Mouse (Mus musculus) embryonic facial prominence, embryonic 14.5 days (tissue): ENCODE data around the gene Polg. TPM values are rescaled to one million over a fixed set of nuclear protein-coding genes. Genes with fewer than 3 reads are reported as not detected.

ENCODE experiments used
- ATAC-seq: fragments of 200-750 bp; cut with Nextera tagmentation; 2 replicates; pipeline ENCODE4 v1.8.0; 2017; ENCODE audit warnings: low read depth, moderate number of reproducible peaks, moderate TSS enrichment
- DNase-seq: peaks from one replicate; pipeline ENCODE4 v3.0.0-alpha.2; 2015; ENCODE audit warnings: low spot score
- H3K27ac ChIP-seq: fragments of 300-500 bp; sonication (generic); replicated peaks from 2 replicates; pipeline ENCODE4 v1.5.1; 2014; ENCODE audit warnings: low read depth, mild to moderate bottlenecking, low read length, moderate library complexity
- H3K27me3 ChIP-seq: fragments of 300-500 bp; sonication (generic); replicated peaks from 2 replicates; pipeline ENCODE4 v1.6.1; 2014; ENCODE audit warnings: low read length; ENCODE audit not compliant: control insufficient read depth, insufficient read depth
- H3K36me3 ChIP-seq: fragments of 300-500 bp; sonication (generic); 2 replicates; pipeline ENCODE4 v1.6.1; 2014; ENCODE audit warnings: low read length, mixed read lengths; ENCODE audit not compliant: control insufficient read depth, insufficient read depth
- H3K4me1 ChIP-seq: fragments of 300-500 bp; sonication (generic); 2 replicates; pipeline ENCODE4 v1.6.1; 2014; ENCODE audit warnings: antibody characterized with exemption, low read length; ENCODE audit not compliant: control insufficient read depth, insufficient read depth
- H3K4me2 ChIP-seq: fragments of 300-500 bp; sonication (generic); 2 replicates; pipeline ENCODE4 v1.6.1; 2014; ENCODE audit warnings: low read depth, mild to moderate bottlenecking, low read length, moderate library complexity, mixed read lengths
- H3K4me3 ChIP-seq: fragments of 300-500 bp; sonication (generic); 2 replicates; pipeline ENCODE4 v1.5.1; 2014; ENCODE audit warnings: low read depth, mild to moderate bottlenecking, low read length
- H3K9ac ChIP-seq: fragments of 300-500 bp; sonication (generic); 2 replicates; pipeline ENCODE4 v1.6.1; 2014; ENCODE audit warnings: low read depth, mild to moderate bottlenecking, low read length, moderate library complexity, mixed read lengths
- H3K9me3 ChIP-seq: fragments of 300-500 bp; sonication (generic); 2 replicates; pipeline ENCODE4 v1.6.1; 2016; ENCODE audit warnings: low read length; ENCODE audit not compliant: control insufficient read depth
- WGBS: fragments of 180-500 bp; shearing (Covaris S2); extraction: QIAGEN DNeasy Blood & Tissue Kit; methylation state at CpG from one replicate; pipeline ENCODE4 v1.1.7; 2014; 5-methylcytosine and 5-hydroxymethylcytosine counted together
- polyA plus RNA-seq: library from polyadenylated mRNA; unstranded; fragments of >200 nt; fragmentation: Nextera tagmentation; extraction: Ambion mirVana; gene quantifications from 2 replicates; pipeline ENCODE4 v1.2.1, GENCODE M21; 2014

Polg gene
- polyA plus RNA-seq, result 33.3 and 38.7 TPM in 2 replicates

DNA sequence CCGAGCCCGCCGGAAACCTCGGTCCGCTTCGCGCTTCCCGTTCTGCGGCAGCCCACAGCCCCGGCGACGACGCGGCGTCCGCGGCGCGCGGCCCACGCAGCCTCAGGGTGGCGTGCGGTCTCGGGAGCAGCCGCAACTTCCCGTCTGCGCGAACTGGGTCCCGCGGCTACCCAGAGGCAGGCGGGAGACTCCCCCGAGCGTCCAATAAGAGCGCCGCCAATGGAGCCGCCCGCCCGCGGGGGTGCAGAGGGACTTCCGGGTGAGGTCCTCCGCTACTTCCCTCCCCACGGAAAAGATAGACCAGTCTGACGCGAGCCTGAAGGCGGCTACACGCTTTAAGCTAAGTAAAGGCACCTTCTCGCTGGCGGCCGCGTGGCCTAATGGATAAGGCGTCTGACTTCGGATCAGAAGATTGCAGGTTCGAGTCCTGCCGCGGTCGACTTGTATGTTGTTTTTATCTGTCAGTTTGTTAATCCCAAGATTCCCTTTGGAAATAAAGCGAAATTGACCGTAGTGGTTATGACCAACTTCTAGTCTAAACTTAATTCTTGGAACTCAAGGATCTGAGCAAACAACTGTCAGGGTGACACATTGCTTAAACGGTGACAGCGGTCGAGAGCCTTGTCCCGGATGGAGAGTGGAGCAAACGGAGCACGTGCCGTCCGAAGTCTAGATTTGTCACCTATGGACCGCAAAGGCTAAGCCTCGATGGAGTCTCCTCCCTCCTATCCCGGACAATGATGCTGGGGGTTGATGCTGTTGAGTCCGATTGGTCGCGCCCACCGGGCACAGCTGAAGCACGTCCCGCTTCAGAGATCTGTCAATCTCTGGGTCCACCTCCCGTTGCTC is at the start of gene Polg:
TSS of gene Polg (minus strand) at position 310 of the 849 bp plus-strand sequence.
- Histone ChIP-seq H3K4me2 (peak within 1 kb of the TSS; percentile 93), H3K4me1 (peaks cover 9% of the 10 kb centered on the region), H3K36me3 (peaks cover 29% of the 10 kb centered on the region), H3K27me3 (no peaks in the 10 kb centered on the region), H3K9ac (peak within 1 kb of the TSS; percentile 88), H3K9me3 (no peaks in the 10 kb centered on the region), H3K4me3 (peak within 1 kb of the TSS; percentile 93), H3K27ac (peak within 1 kb of the TSS; percentile 84)
- DNase-seq (peak; percentile 98), ATAC-seq (peak; percentile 98)
- WGBS, result under 1% methylated on average over 49 of the region's 76 CpGs

- Histone ChIP-seq H3K4me3 (peak overlapping the region; percentile 43), H3K4me2 (peak overlapping the region; percentile 63), H3K27me3 (peaks cover 91% of the 10 kb centered on the region), H3K9ac (no peak overlapping the region), H3K36me3 (no peaks in the 10 kb centered on the region), H3K9me3 (no peaks in the 10 kb centered on the region), H3K4me1 (peaks cover 11% of the 10 kb centered on the region), H3K27ac (no peak overlapping the region)
- ATAC-seq (no peak), DNase-seq (no peak)
- 39% methylated on average over 8 of the region's 9 CpGs for WGBS
Measured at GRCm38 (mm10) chr7:79515861-79516260, 49.7 kb upstream of the Polg start.

- ATAC-seq, result 0 out of 2 replicates have a peak, but pooled peaks have one; percentile 34
- Histone ChIP-seq H3K4me3 (peak overlapping the region; percentile 43), H3K27me3 (peaks cover 97% of the 10 kb centered on the region), H3K4me1 (peaks cover 6% of the 10 kb centered on the region), H3K9me3 (no peaks in the 10 kb centered on the region), H3K36me3 (no peaks in the 10 kb centered on the region), H3K4me2 (peak overlapping the region; percentile 63), H3K9ac (peak overlapping the region; percentile 59), H3K27ac (no peak overlapping the region)
- no peak for DNase-seq
- 0% methylated on average over 34 of the region's 57 CpGs for WGBS
Measured at GRCm38 (mm10) chr7:79515221-79515743, 49.1 kb upstream of the Polg start.

- no peaks in the 10 kb centered on the region for H3K36me3 ChIP-seq
- WGBS, result 5% methylated on average over 20 of the region's 20 CpGs
- H3K4me3 ChIP-seq, result no peak overlapping the region
- no peak overlapping the region for H3K27ac ChIP-seq
- no peak for ATAC-seq
- no peak overlapping the region for H3K9ac ChIP-seq
- no peaks in the 10 kb centered on the region for H3K4me1 ChIP-seq
- H3K27me3 ChIP-seq, result peaks cover 100% of the 10 kb centered on the region
- no peak overlapping the region for H3K4me2 ChIP-seq
- no peak for DNase-seq
- no peaks in the 10 kb centered on the region for H3K9me3 ChIP-seq
Measured at GRCm38 (mm10) chr7:79514361-79514881, 48.3 kb upstream of the Polg start.

DNA sequence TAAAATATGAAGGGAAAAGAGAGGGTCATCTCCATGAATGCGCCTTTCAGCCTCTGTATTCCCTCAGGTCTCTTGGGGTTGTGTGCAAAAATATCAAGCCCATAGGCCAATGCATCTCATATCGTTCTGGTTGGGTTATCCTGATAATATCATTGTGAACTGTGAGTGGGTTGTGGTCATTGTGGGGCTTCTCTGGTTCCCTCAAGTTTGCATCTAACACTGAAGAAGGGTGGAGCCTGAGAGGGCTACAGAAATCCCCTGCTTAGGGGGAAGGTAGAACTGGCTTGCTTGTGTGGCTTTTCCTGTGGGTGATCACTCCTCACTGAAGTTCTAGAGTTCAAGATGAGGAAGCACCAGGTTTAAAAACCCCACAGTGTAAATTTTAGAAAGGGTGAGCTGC is 47.3 kb upstream of the Polg start:
- H3K4me3 ChIP-seq, result no peak overlapping the region
- no peak overlapping the region for H3K27ac ChIP-seq
- peaks cover 3% of the 10 kb centered on the region; the same call in 1 of the 2 replicates for H3K4me1 ChIP-seq
- no peaks in the 10 kb centered on the region for H3K9me3 ChIP-seq
- 18% methylated on average over 2 of the region's 2 CpGs for WGBS
- no peak for ATAC-seq
- no peaks in the 10 kb centered on the region for H3K36me3 ChIP-seq
- no peak overlapping the region for H3K4me2 ChIP-seq
- H3K27me3 ChIP-seq, result peaks cover 100% of the 10 kb centered on the region
- no peak overlapping the region for H3K9ac ChIP-seq
- no peak for DNase-seq

- H3K27ac ChIP-seq, result no peak overlapping the region
- 9% methylated on average over 4 of the region's 4 CpGs for WGBS
- peaks cover 6% of the 10 kb centered on the region; the same call in 1 of the 2 replicates for H3K4me1 ChIP-seq
- H3K36me3 ChIP-seq, result no peaks in the 10 kb centered on the region
- no peak overlapping the region for H3K4me2 ChIP-seq
- H3K27me3 ChIP-seq, result peaks cover 100% of the 10 kb centered on the region
- ATAC-seq (no peak), DNase-seq (no peak)
- H3K4me3 ChIP-seq, result no peak overlapping the region
- no peaks in the 10 kb centered on the region for H3K9me3 ChIP-seq
- no peak overlapping the region for H3K9ac ChIP-seq
Measured at GRCm38 (mm10) chr7:79512496-79512895, 46.3 kb upstream of the Polg start.

GRCm38 (mm10) chr7:79511656-79512055 is 45.5 kb upstream of the Polg start:
- Histone ChIP-seq H3K4me2 (no peak overlapping the region), H3K9ac (no peak overlapping the region), H3K4me1 (peaks cover 6% of the 10 kb centered on the region; the same call in 1 of the 2 replicates), H3K27me3 (peaks cover 100% of the 10 kb centered on the region), H3K36me3 (no peaks in the 10 kb centered on the region), H3K27ac (no peak overlapping the region), H3K4me3 (no peak overlapping the region), H3K9me3 (no peaks in the 10 kb centered on the region)
- ATAC-seq, result no peak
- WGBS, result 12% methylated on average over 5 of the region's 5 CpGs
- DNase-seq, result no peak

DNA sequence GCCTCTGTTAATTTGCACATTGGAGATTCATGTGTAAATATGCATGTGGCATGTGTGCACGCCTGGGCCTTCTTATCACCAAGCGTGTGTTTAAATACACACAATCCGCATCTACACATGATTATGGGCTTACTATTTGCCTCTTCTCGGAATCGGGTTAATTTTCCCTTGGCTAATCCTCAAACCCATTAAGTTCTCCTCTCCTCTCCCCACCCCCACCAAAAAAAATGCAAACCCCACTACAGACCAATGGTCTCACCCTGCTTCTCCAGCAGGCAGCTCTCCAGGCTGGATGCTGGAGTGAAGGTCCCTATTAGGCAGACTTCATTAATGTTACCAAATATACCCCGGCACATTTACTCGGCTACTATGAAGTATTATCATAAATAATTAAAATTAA is 45.0 kb upstream of the Polg start:
- DNase-seq, result no peak
- ATAC-seq, result no peak
- no peak overlapping the region for H3K27ac ChIP-seq
- no peak overlapping the region for H3K4me2 ChIP-seq
- H3K27me3 ChIP-seq, result peaks cover 100% of the 10 kb centered on the region
- WGBS, result 21% methylated on average over 7 of the region's 7 CpGs
- no peaks in the 10 kb centered on the region for H3K36me3 ChIP-seq
- no peak overlapping the region for H3K4me3 ChIP-seq
- H3K4me1 ChIP-seq, result peaks cover 6% of the 10 kb centered on the region; the same call in 1 of the 2 replicates
- H3K9ac ChIP-seq, result no peak overlapping the region
- no peaks in the 10 kb centered on the region for H3K9me3 ChIP-seq
